Mouse (Mus musculus): ENCODE measurements around the gene Trim13. TPM values are rescaled to one million over a fixed set of nuclear protein-coding genes. Genes with fewer than 3 reads are reported as not detected.
"Not testable (repeated sequence)": the region's sequence is repeated elsewhere in the genome, so short reads cannot be mapped to it uniquely, and the experiment has no call there.

Gene Trim13
- polyA plus RNA-seq, 1 experiment from 2014 or later: 13.5 TPM

DNA sequence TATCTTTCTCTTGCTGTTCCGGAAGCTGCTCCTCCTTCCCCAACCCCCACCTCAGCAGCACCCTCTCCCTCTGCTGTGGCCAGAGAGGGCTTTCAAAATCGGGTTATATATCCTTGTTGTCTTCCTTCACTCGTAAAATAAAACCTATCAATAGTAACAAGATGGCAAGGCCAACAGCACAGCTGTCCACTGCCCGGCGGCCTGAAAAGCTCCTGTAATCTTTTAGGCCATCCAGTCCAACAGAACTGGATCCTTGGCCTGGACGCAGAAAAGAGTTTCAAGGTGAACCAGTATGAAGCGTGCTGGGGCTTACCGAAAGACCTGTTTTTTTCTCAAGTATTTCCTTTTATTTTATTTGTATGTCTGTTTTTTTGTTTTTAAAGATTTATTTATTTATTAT is 22.1 kb upstream of the Trim13 start:
- 85% methylated on average over 8 of the region's 8 CpGs for WGBS
- no peak for ATAC-seq (ENCODE audit: insufficient number of reproducible peaks, low FRiP score)
- Histone ChIP-seq H3K4me1 (replicated peaks) (no peaks in the 10 kb centered on the region), H3K4me3 (no peak overlapping the region), H3K27me3 (replicated peaks) (no peaks in the 10 kb centered on the region), H3K27ac (ENCODE audit: poor library complexity, severe bottlenecking) (no peak overlapping the region), H3K9me3 (replicated peaks) (no peaks in the 10 kb centered on the region), H3K9ac (no peak overlapping the region), H3K4me2 (no peak overlapping the region), H3K36me3 (no peaks in the 10 kb centered on the region)

DNA sequence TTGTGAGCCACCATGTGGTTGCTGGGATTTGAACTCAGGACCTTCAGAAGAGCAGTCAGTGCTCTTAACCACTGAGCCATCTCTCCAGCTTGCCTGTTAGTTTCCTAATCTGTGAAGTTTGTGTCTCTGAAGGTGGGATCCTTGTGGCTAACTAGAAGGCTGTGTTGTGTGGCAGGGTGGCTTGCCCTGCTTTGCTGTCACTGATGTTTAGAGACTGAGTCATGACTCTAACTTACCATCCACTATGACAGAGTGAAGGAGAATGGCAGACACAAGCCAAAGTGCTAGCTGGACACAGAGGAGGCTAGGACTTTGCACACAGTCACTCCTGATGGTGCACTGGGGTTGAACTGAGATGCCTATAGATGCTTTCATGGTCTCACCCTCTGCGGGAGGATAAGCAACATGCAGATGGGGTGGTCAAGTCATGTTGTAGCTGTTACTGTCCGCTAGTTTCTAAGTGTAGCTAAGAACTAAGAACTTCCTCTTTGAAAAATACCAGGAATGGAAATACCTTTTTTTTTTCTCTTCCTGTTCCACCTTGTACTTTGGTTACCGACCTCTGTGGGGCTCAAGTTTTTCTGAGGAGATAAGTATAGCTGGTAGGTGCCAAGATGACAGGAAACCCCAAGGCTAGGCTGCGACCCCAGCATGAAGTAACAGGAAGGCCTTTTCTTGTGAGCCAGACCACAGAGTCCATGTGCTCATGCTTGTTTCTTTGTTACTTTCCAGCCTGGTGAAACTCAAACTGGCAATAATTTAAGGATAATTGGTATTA is 8.6 kb upstream of the Trim13 start:
- no peaks in the 10 kb centered on the region for H3K27me3 ChIP-seq (replicated peaks)
- no peak overlapping the region for H3K4me3 ChIP-seq
- H3K9me3 ChIP-seq (replicated peaks): no peaks in the 10 kb centered on the region
- WGBS: 58% methylated on average over 4 of the region's 4 CpGs
- no peak for ATAC-seq (ENCODE audit: insufficient number of reproducible peaks, low FRiP score)
- H3K9ac ChIP-seq: no peak overlapping the region
- no peak overlapping the region for H3K27ac ChIP-seq (ENCODE audit: poor library complexity, severe bottlenecking)
- no peak overlapping the region for H3K4me2 ChIP-seq
- H3K36me3 ChIP-seq: no peaks in the 10 kb centered on the region
- H3K4me1 ChIP-seq (replicated peaks): no peaks in the 10 kb centered on the region

DNA sequence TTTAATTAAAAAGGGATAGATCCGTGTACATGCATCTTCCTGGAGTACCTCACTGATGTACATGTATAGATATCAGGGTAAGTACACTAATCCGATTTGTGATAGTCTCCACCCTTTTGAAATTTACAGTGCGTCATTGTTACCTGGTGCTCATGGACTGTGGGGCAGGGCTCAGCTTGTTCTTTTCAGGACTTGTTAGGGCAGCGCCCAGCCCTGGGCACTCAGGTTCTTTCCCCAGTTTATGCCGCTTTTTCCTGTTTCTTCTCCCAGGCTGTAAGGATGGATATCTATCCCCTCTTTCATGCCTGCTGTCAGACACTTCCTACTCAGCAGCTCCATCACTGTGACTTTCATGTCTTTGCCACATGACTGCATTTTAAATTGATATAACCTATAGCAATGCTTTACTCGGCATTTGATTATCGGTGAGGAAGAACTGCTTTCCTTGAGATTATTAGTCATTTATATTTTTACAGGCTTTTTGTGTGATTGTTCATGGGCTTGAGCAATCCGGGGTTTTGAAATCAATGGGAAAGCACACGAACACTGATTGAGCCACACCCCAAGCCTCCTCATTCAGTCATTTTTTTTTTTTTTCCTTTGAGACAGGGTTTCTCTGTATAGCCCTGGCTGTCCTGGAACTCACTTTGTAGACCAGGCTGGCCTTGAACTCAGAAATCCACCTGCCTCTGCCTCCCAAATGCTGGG is 1.2 kb upstream of the Trim13 start:
- Histone ChIP-seq H3K9ac (no peak overlapping the region), H3K4me3 (no peak overlapping the region), H3K9me3 (replicated peaks) (no peaks in the 10 kb centered on the region), H3K4me1 (replicated peaks) (peaks cover 22% of the 10 kb centered on the region), H3K27ac (ENCODE audit: poor library complexity, severe bottlenecking) (no peak overlapping the region), H3K36me3 (peaks cover 2% of the 10 kb centered on the region; the same call in 1 of the 2 replicates), H3K4me2 (no peak overlapping the region), H3K27me3 (replicated peaks) (no peaks in the 10 kb centered on the region)
- ATAC-seq (ENCODE audit: insufficient number of reproducible peaks, low FRiP score): no peak
- 87% methylated on average over 9 of the region's 9 CpGs for WGBS

DNA sequence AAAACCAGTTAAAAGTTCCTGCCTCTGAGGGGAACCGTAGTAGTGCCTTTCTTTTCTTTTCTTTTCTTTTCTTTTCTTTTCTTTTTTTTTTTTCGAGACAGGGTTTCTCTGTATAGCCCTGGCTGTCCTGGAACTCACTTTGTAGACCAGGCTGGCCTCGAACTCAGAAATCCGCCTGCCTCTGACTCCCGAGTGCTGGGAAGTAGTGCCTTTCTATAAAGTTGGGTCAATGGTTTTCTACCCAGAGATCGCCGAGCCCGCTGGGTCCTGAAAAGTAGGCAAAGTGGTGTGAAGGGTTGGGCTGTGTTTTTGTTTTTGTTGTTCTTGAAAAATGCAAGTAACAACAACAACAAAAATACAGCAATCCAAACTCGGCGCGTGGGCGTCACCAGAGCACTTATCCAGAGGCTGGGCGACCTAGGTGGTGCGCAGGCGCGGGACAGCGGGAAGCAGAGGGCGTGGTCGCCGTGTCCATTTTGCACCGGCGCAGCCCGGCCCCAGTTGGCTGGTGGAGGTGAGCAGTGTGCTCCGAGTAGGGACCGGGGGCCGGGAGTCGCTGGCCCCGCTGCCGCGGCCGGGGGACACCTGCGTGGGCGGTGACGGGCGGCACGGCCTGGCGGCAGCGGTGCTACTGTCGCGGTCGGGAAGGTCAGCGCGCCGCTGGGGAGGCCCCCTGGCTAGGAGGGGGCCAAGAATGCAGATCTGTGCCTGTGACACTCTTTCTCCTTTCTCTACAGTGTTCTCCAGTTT is 1.2 kb downstream of the Trim13 start:
- ATAC-seq (ENCODE audit: insufficient number of reproducible peaks, low FRiP score): peak; percentile 98
- WGBS: 5% methylated on average over 44 of the region's 44 CpGs

DNA sequence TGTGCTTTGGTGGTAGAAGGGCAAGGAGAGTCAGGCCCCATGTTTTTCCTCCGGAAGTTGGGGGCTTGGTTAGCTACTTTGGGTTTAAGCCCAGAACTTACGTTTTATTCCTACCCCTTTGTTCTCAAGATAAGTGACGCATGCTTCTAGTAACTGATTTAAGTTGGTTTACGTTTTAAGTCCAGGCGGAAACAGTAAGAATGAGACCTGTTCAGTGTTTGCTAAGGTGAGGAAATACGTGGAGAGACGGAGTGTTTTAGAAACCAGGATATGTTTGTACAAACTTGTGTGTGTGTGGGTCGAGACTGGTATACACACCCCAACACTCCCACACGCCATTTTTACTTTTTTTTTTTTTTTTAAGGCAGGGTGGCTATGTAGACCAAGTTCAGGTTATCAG is 3.3 kb downstream of the Trim13 start:
- H3K36me3 ChIP-seq: peaks cover 33% of the 10 kb centered on the region
- H3K4me1 ChIP-seq (replicated peaks): peaks cover 24% of the 10 kb centered on the region
- ATAC-seq (ENCODE audit: insufficient number of reproducible peaks, low FRiP score): no peak
- H3K27ac ChIP-seq (ENCODE audit: poor library complexity, severe bottlenecking): no peak overlapping the region
- H3K4me3 ChIP-seq: no peak overlapping the region
- H3K27me3 ChIP-seq (replicated peaks): no peaks in the 10 kb centered on the region
- WGBS: 73% methylated on average over 9 of the region's 9 CpGs
- no peaks in the 10 kb centered on the region for H3K9me3 ChIP-seq (replicated peaks)
- peak overlapping the region; percentile 7; the same call in 1 of the 2 replicates for H3K4me2 ChIP-seq
- no peak overlapping the region for H3K9ac ChIP-seq

More for the DNA sequence above, 1.2 kb downstream of the Trim13 start:
- peaks cover 14% of the 10 kb centered on the region for H3K36me3 ChIP-seq
- peak overlapping the region; percentile 82 for H3K27ac ChIP-seq (ENCODE audit: poor library complexity, severe bottlenecking)
- peak overlapping the region; percentile 84 for H3K9ac ChIP-seq
- no peaks in the 10 kb centered on the region for H3K9me3 ChIP-seq (replicated peaks)
- H3K4me3 ChIP-seq: peak overlapping the region; percentile 85
- peak overlapping the region; percentile 63 for H3K4me2 ChIP-seq
- no peaks in the 10 kb centered on the region for H3K27me3 ChIP-seq (replicated peaks)
- H3K4me1 ChIP-seq (replicated peaks): peaks cover 24% of the 10 kb centered on the region

DNA sequence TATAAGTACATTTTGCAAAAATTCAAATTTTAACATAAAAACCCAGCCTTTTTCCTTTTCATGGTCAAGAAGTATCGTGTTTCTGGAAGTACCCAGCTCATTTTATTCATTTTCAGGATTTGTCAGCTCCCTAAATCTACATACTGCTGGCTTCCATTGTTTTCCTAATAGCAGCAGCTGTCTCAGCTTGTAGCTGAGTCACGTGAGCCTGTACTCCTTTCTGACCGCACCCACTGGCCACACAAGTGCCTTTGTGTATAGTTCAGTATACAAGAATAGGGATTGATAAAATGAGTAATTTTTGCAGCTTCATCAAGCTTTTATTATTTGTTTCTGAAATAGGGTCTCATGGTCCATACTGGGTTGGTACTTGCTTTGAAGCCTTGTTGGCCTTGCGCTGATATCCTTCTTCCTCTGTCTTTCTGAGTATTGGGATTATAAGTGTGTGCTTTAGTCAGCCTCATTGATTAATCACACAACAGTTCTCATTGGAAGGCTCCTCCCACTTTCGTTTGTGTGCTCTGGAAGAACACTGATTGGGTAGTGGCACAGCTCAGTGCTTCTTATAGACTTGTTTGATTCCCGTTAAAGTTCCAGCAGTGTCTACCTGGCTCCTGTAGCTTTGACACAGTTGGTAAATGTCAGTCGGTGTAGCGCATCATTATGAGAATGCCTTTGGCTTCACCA is 5.2 kb downstream of the Trim13 start:
- 83% methylated on average over 8 of the region's 8 CpGs for WGBS
- H3K9me3 ChIP-seq (replicated peaks): no peaks in the 10 kb centered on the region
- H3K4me3 ChIP-seq: no peak overlapping the region
- peaks cover 41% of the 10 kb centered on the region for H3K36me3 ChIP-seq
- ATAC-seq (ENCODE audit: insufficient number of reproducible peaks, low FRiP score): no peak
- H3K4me2 ChIP-seq: no peak overlapping the region
- H3K27me3 ChIP-seq (replicated peaks): no peaks in the 10 kb centered on the region
- H3K4me1 ChIP-seq (replicated peaks): peaks cover 19% of the 10 kb centered on the region
- H3K9ac ChIP-seq: no peak overlapping the region
- no peak overlapping the region for H3K27ac ChIP-seq (ENCODE audit: poor library complexity, severe bottlenecking)

DNA sequence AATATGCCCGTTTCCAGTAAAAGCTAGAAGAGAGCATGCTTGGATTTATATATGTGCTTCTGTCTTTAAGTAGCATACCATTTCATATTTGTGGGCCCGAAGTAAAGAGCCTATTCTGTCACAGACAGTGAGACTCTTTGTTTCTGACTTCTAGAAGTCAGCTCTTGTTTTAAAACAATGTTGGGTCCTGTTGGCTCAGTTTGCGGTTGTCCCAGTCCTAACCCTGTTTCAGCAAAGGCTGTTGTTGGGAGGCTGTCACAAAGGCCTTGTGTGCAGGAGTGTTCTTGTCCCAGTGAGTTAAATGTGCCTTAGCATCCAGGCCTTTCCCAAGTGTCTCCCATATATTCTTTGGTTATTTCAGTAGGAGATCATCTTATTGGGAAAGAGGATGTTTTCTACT is 6.0 kb downstream of the Trim13 start:
- WGBS: 90% methylated on average over 3 of the region's 3 CpGs
- no peak for ATAC-seq (ENCODE audit: insufficient number of reproducible peaks, low FRiP score)
- H3K27ac ChIP-seq (ENCODE audit: poor library complexity, severe bottlenecking): no peak overlapping the region
- H3K27me3 ChIP-seq (replicated peaks): no peaks in the 10 kb centered on the region
- no peaks in the 10 kb centered on the region for H3K9me3 ChIP-seq (replicated peaks)
- H3K36me3 ChIP-seq: peaks cover 41% of the 10 kb centered on the region
- H3K9ac ChIP-seq: no peak overlapping the region
- H3K4me3 ChIP-seq: no peak overlapping the region
- no peak overlapping the region for H3K4me2 ChIP-seq
- peaks cover 16% of the 10 kb centered on the region for H3K4me1 ChIP-seq (replicated peaks)

DNA sequence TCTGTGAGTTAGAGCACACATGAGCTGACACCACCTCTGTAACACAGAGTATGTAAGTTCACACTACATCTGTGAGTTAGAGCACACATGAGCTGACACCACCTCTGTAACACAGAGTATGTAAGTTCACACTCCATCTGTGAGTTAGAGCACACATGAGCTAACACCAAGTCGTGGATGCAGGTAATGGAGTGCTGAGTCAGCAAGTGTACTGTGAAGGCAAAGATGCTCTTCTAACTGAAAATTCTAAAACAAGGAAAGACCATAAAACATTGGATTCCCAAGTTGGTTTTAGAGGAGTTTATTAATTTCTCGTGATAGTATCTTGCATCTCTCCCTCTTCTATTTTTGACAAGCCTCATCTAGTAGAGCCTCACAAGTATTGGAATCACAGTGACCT is 8.0 kb downstream of the Trim13 start:
- H3K9me3 ChIP-seq (replicated peaks); H3K9ac ChIP-seq; H3K4me3 ChIP-seq; H3K4me2 ChIP-seq; H3K27ac ChIP-seq (ENCODE audit: poor library complexity, severe bottlenecking); ATAC-seq (ENCODE audit: insufficient number of reproducible peaks, low FRiP score); H3K4me1 ChIP-seq (replicated peaks); H3K27me3 ChIP-seq (replicated peaks): not testable (repeated sequence)
- peaks cover 41% of the 10 kb centered on the region for H3K36me3 ChIP-seq
- WGBS: 84% methylated on average over 2 of the region's 2 CpGs

DNA sequence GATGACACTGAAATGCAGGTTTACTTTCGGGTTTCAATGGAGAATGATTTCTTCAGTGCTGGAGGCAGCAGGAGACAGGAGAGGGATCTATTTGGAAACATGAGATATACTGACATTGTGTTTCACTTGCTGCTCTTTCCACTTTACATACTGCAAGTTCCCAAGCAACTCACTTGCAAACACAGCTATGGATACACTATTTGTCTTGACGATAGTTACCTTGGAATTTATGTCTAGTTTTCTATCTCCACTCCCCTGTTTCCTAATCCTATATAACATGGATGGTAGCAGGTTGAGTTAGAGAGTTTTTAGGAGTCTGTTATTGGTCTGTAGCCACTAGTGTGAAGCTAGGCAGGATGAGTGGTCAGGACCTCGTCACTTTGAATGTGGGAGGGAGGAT is 9.1 kb downstream of the Trim13 start, which contains the start of gene Kcnrg:
Kcnrg (plus strand) TSS at position 301 of the 400 bp plus-strand sequence.
- H3K4me3 ChIP-seq: no peak within 1 kb of the TSS
- H3K9me3 ChIP-seq (replicated peaks): no peaks in the 10 kb centered on the region
- H3K27ac ChIP-seq (ENCODE audit: poor library complexity, severe bottlenecking): no peak within 1 kb of the TSS
- H3K27me3 ChIP-seq (replicated peaks): no peaks in the 10 kb centered on the region
- peaks cover 37% of the 10 kb centered on the region for H3K36me3 ChIP-seq
- no peaks in the 10 kb centered on the region for H3K4me1 ChIP-seq (replicated peaks)
- H3K4me2 ChIP-seq: no peak within 1 kb of the TSS
- no peak within 1 kb of the TSS for H3K9ac ChIP-seq
- ATAC-seq (ENCODE audit: insufficient number of reproducible peaks, low FRiP score): no peak
- 79% methylated on average over 3 of the region's 3 CpGs for WGBS

DNA sequence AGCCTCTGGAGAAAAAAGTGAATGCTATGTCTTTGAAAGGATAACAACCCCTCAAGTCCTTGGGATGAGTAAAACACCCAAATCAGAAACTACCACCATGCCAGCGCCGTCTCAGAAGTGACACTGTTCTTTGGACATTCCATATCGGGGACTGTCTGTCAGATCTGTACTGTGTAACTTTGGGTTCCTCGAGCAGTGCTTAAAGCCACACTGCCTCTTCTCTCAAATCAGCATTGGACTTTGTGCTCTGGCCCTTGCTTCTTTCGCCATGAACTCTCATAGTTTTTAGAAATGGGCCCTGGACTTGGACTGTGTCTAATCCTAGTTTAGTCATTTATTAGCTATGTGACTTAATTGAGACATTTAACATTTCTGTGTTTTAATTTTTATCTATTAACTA is 13.7 kb downstream of the Trim13 start:
- ATAC-seq (ENCODE audit: insufficient number of reproducible peaks, low FRiP score): no peak
- Histone ChIP-seq H3K4me3 (no peak overlapping the region), H3K27me3 (replicated peaks) (no peaks in the 10 kb centered on the region), H3K27ac (ENCODE audit: poor library complexity, severe bottlenecking) (no peak overlapping the region), H3K36me3 (0 out of 2 replicates have a peak, but pooled peaks cover 5% of the 10 kb centered on the region), H3K9ac (no peak overlapping the region), H3K4me1 (replicated peaks) (no peaks in the 10 kb centered on the region), H3K4me2 (no peak overlapping the region), H3K9me3 (replicated peaks) (no peaks in the 10 kb centered on the region)
- 91% methylated on average over 5 of the region's 5 CpGs for WGBS
